Mouse (Mus musculus) liver, embryonic 14.5 days (tissue): ENCODE measurements around the gene Phlpp1.

Source experiments
- CTCF ChIP-seq: IDR thresholded peaks from 2 replicates; pipeline ENCODE4 v1.5.1; 2016; ENCODE audit warnings: antibody characterized with exemption, low read depth, control low read depth
- EP300 ChIP-seq: IDR thresholded peaks from 2 replicates; pipeline ENCODE4 v1.6.1; 2016; ENCODE audit warnings: antibody characterized with exemption, low read depth

DNA sequence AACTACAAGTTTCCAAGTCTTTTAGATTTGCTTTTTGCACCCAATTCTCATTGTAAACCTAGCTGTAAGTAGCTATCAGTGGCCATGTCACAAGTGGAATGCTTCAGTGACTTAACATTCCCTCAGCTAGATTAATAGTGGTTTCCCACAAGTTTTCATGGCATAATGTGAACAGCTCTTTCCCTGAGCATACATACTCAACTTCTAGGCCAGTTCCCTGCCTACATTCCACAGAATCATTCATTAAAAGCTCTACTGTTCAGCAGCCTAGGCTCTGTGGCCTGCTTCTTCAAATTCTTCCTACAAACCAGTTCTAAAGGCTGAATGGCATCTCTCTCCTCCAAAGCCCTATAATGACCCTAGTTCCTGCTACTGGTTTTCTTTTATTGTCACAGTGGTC, 65.4 kb downstream of the Phlpp1 start:
- no peak for TF ChIP-seq CTCF
- TF ChIP-seq EP300 = no peak
